Mouse (Mus musculus): Measurements from ENCODE around the gene Cinp. TPM values are rescaled to one million over a fixed set of nuclear protein-coding genes. Genes with fewer than 3 reads are reported as not detected.
"Not testable (repeated sequence)": the region's sequence is repeated elsewhere in the genome, so short reads cannot be mapped to it uniquely, and the experiment has no call there.

Cinp gene
- polyA plus RNA-seq, 1 experiment, result 26.4 TPM

- WGBS, result 94% methylated on average over 6 of the region's 6 CpGs
- no peak for DNase-seq (ENCODE audit: low read depth, low spot score)
These were observed 24.9 kb downstream of the Cinp start for GRCm38 (mm10) chr12:110864008-110864407.

GRCm38 (mm10) chr12:110861256-110861655, 27.7 kb downstream of the Cinp start:
- no peak for DNase-seq (ENCODE audit: low read depth, low spot score)
- WGBS, result 76% methylated on average over 7 of the region's 7 CpGs

DNA sequence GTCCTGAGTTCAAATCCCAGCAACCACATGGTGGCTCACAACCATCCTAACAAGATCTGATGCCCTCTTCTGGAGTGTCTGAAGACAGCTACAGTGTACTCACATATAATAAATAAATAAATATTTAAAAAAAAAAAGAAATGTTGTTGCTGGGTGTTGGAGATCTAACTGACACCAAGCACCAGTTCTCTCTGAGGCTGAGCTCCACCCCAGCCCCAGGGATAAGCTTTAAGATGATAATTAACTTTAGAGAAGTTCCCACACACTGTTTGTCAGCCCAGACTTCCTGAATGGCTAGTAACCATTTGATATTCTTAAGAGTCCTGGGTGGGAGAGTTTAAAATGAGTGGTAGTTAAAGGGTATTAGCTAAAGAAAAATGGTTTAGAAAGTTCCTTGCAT, 28.7 kb downstream of the Cinp start:
- DNase-seq (ENCODE audit: low read depth, low spot score), result no peak

DNA sequence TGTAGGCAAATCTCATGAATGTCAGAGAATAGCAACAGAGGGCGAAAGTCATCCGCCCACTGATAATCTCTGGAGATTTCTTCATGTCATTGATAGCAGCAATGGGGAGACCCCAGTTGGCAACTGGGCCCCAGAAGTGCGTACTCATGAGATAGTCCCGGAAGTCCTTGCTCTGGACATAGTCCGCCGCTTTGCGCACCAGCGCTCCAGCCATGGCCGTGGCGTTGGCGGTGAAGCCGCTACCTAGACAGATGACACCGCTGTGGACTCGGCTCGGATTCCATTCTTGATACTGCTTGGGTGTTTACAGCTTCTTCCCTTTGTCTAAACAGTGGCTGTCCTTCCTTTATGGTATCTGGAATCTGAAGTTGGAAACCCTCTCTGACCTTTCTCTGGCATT, 30.3 kb downstream of the Cinp start:
- not testable (repeated sequence) for DNase-seq (ENCODE audit: low read depth, low spot score)
- 93% methylated on average over 15 of the region's 15 CpGs for WGBS

GRCm38 (mm10) chr12:110857196-110857595, 31.7 kb downstream of the Cinp start:
- no peak for DNase-seq (ENCODE audit: low read depth, low spot score)
- 87% methylated on average over 7 of the region's 7 CpGs for WGBS

DNA sequence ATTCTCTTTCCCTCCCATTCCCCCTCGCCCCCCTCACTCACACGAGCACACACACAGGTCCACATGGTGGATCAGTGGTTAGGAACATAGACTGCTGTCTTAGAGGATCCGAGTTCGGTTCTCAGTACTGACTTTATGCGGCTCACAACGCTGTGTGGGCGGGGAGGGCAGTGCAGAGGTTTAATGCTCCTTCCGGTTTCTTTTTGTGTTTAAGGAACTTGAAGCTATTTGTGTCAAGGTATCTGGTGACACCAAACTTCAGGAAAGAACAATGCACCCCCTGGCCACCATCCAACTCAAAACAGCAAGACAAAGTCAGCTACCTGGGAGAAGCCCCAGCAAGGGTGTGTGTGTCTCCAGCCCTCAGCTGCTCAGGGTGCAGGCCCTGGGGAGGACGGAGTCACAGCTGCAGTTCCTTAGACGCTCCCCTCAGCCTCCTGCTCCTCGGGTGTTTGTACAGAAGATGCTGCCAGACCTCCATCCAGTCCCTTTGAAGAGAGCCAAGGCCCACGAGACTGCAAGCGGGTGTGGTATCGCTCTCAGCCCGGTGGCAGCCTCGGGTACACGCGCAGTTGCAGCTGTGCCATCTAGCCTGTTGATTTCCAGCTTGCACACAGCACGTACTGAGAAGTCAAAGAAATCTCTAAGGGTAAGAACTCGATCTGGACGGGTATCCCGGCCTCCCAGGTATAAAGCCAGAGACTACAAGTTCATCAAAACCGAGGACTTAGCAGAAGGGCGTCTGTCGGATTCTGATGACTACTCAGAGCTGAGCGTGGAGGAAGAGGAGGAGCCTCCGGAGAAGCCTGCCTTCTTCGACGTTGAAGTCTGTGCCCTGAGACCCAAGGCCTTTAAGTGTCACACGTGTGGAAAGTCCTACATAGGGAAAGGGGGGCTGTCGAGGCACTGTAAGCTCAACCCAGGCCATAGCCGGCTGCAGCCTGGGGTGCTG, 33.9 kb downstream of the Cinp start:
- WGBS, result 82% methylated on average over 32 of the region's 32 CpGs
- DNase-seq (ENCODE audit: low read depth, low spot score), result no peak

GRCm38 (mm10) chr12:110851923-110852322, 37.0 kb downstream of the Cinp start:
- WGBS, result 85% methylated on average over 1 of the region's 1 CpGs
- no peak for DNase-seq (ENCODE audit: low read depth, low spot score)

- DNase-seq (ENCODE audit: low read depth, low spot score), result no peak
These were observed 37.5 kb downstream of the Cinp start for GRCm38 (mm10) chr12:110851414-110851813.

GRCm38 (mm10) chr12:110850929-110851256, 38.1 kb downstream of the Cinp start:
- 6% methylated on average over 9 of the region's 9 CpGs for WGBS
- DNase-seq (ENCODE audit: low read depth, low spot score), result no peak

More at GRCm38 (mm10) chr12:110851414-110851813, 37.5 kb downstream of the Cinp start:
- 75% methylated on average over 12 of the region's 12 CpGs for WGBS

DNA sequence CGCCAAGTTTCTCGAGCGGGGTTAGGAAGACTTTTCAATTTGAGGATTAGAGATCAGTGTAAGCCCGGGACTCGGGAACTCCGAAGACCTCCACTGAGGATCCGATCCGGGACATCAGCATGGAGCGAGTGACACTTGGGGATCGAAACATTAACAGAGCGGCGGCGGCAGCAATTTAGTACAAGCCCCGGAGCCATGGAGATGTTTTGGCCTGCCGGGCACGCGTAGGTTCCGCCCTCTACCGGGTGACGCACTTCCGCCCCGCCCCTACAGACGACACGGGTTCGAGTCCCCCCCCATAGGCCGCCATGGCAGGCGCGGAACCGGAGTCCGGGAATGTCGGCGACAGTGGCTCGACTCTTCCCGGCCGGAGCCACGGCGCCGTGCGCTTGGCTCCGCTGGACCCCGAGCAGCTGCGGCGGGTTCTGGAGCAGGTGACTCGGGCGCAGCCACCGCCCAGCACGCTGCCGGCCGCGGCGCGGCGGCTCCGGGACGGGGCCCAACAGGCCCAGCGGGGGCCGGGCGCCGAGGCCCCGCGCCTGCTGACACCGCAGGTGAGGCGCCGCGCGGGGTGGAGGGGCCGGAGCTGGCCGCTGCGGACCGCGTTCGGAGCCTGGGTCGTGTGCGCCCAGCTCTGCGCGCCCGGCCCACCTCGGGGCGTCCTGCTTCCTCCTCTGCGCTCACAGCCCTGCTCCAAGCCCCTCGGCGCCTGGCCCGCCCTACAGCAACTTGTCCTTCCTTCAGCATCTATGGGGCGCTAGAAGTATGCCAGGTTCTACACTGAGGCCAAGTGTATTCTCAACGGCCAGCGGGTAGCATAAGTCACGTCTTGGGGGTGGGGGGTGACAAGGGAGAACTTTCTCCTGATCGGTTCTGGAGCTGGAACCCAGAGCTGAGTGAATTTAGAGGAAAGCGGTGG, 38.7 kb downstream of the Cinp start, which contains the start of gene Zfp839:
Gene Zfp839 (plus strand): TSS at position 244 of the 919 bp plus-strand sequence.
- under 1% methylated on average over 87 of the region's 89 CpGs for WGBS
- DNase-seq (ENCODE audit: low read depth, low spot score), result no peak

- no peak for DNase-seq (ENCODE audit: low read depth, low spot score)
- 71% methylated on average over 6 of the region's 6 CpGs for WGBS
These were observed 42.7 kb downstream of the Cinp start for GRCm38 (mm10) chr12:110846191-110846765.

DNA sequence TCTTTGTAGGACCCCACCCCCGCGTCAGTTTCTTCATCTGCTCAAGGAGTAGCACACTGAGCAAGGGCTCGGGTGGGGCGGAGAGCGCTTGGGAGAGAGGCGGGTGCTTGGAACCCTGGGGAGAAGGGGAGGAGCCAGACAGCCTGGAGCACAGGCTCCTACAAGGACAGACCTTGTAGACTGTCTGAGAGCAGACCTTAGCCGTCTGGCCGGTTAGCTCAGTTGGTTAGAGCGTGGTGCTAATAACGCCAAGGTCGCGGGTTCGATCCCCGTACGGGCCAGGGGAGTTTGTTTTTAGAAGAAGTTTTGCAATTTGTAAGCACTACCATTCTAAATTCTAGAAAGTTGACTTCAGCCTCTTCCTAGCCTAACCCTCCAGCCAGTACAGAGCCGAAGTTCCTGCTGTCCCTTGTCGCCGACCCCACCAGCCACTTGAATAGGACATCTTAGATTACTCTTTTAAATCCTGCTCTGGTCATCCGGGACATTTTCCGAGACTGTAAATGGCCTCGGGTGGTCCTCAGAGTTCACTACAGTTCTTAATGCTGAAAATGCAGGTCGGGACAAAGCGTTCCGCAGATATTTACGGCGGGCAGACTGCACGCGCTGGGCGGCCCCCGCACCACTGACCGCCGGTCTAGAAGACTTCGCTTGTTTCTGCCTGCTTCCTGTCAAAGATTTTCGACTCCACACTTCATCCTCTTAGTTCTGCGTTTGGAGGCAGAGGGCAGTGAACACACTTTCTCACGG, 43.6 kb downstream of the Cinp start:
- WGBS, result under 1% methylated on average over 36 of the region's 36 CpGs
- peak; percentile 92 for DNase-seq (ENCODE audit: low read depth, low spot score)

- WGBS, result under 1% methylated on average over 42 of the region's 42 CpGs
- DNase-seq (ENCODE audit: low read depth, low spot score), result no peak
These were observed 44.5 kb downstream of the Cinp start for GRCm38 (mm10) chr12:110844227-110845130.

DNA sequence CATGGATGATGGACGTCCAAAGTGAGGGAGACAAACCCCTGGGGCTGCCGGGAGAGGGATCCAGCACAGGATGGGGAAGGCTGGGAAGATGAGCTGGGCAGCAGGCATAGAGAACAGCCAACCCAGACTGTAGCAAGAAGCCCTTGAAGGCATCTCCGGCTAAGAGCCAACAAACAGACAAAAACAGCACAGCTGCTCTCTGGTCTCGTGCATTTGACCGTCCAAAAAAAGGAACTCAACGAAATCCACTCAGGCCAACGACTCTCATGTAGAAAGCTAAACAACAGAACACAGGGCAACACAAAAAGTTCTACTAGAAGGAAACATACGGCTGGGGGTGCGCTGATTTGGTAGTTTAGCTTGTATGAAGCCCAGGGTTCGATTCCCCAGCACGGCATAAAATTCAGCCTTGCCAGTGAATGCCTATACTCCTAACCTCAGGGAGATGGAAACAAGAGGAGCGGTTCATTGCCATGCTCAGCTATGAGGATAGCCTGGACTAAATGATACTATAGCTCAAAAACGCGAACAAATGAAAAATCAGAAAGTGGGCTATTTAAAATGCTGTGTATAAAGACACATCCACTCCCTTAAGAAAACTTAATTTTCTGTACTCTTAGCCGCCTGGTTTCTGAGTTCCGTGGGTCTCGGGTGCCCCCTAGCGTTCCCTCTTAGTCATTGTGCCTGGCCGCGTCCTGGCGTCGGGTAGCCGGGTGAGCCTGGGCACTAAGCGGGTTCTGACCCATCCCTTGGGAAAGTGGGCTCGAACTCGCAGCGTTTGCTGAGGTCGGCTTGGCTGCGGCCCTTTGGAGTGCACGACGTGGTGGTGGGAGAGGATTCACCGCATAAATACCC, 45.5 kb downstream of the Cinp start:
- peak; percentile 65 for DNase-seq (ENCODE audit: low read depth, low spot score)
- WGBS, result 19% methylated on average over 32 of the region's 32 CpGs

GRCm38 (mm10) chr12:110841731-110842493, 47.0 kb downstream of the Cinp start:
- WGBS, result 58% methylated on average over 5 of the region's 5 CpGs
- DNase-seq (ENCODE audit: low read depth, low spot score), result no peak

- DNase-seq (ENCODE audit: low read depth, low spot score), result peak; percentile 71
- under 1% methylated on average over 71 of the region's 71 CpGs for WGBS
These were observed 48.4 kb downstream of the Cinp start, which contains the start of gene Mok for GRCm38 (mm10) chr12:110840348-110841198. TSS of gene Mok (minus strand) at chr12:110840939.
